Mouse (Mus musculus): Measurements from ENCODE around the gene Bhlhe40. TPM values are rescaled to one million over a fixed set of nuclear protein-coding genes. Genes with fewer than 3 reads are reported as not detected.

The Bhlhe40 gene
- total and polyA plus RNA-seq, 3 experiments, result 15.9 to 21.6 TPM; not detected in 1

DNA sequence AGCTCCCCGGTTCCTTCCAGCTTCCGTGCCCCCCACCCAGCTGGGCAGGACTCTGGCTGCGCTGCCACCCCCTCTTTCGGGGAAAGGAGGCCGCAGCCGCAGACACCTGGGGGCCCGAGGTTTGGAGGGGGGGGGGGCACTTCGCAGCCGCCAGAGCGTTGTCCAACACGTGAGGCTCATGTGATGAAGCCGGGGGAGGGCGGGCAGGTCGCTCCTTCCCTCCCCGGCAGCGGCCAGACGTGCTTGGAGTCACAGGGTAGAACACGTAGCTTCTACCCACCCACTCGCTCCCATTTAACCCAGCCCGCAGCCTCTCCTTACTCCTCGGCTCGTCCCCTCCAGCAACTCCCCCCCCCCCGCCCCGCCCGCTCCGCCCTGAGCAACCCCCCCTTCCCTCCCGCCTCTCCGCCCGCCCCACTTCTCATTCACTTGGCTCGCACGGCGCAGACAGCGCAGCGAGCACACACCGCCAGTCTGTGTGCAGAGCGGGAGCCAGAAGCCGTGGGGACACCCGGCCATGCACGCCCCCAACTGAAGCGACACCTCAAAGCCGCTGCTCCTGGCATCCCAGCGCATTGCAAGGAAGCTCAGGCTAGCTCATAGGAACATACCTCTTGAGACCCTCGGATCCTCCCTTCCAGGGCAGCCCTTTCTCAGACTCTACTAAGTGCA is at the start of gene Bhlhe40 (continued):
- peak; percentile 99 for TF ChIP-seq BHLHE40 (IDR thresholded peaks at IDR 0.05; ENCODE audit: borderline replicate concordance, low read depth, low read length)
- TF ChIP-seq E2F4 (IDR thresholded peaks at IDR 0.05; ENCODE audit: borderline replicate concordance, low read depth, low read length), result no peak
- no peak for TF ChIP-seq ZKSCAN1 (IDR thresholded peaks at IDR 0.05; ENCODE audit: low read depth, low read length)
- no peak for TF ChIP-seq CTCF (IDR thresholded peaks at IDR 0.05 in 2 of 3, conservative IDR thresholded peaks at IDR 0.05 in 1 of 3; ENCODE audit: control insufficient read depth in 1 of 3, insufficient read depth in 1 of 3, low read depth in 2 of 3, low read length in 3 of 3, poor library complexity in 1 of 3, severe bottlenecking in 1 of 3)

DNA sequence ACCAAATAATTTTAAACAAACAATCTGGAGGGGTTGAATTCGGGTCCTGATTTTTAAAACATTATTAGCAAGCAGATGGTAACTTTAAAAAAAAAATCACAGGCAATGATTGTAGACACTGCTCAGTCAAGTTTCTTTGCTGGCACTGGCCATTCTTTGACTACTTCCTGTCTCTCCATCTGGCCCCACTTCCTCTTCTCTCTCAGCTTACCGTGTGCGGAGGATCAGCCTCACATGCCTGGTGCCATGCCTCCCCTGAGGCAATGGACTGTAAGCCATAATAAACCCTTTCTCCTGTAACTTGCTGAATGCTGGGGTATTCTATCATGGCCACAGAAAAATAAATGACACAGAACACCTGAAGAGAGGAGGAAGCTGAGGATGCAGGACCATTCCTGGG is 48.8 kb upstream of the Bhlhe40 start:
- DNase-seq (ENCODE audit: low read depth, low spot score), result peak; percentile 30
- Histone ChIP-seq H3K4me1 (ENCODE audit: control insufficient read depth in 1 of 2, insufficient read depth in 2 of 2, low read length in 2 of 2) (peaks cover 0 to 8% of the 10 kb centered on the region in 2 experiments; a peak in 2 of 4 replicates), H3K36me3 (ENCODE audit: control insufficient read depth in 1 of 2, insufficient read depth in 2 of 2, low read length in 2 of 2) (peaks cover 0 to 7% of the 10 kb centered on the region in 2 experiments; a peak in 2 of 4 replicates), H3K27ac (ENCODE audit: control insufficient read depth, low read depth, low read length) (no peak overlapping the region), H3K27me3 (ENCODE audit: control insufficient read depth in 1 of 2, insufficient read depth in 2 of 2, low read length in 2 of 2) (0 out of 4 replicates have a peak, but pooled peaks cover 0 to 1% of the 10 kb centered on the region in 2 experiments), H3K4me3 (ENCODE audit: control insufficient read depth in 1 of 2, insufficient read depth in 1 of 2, low read depth in 2 of 2, low read length in 2 of 2) (no peak overlapping the region), H3K9me3 (replicated peaks; ENCODE audit: insufficient read depth, low read length) (no peaks in the 10 kb centered on the region), H3K79me2 (ENCODE audit: control insufficient read depth, insufficient read depth, low read length, poor library complexity) (no peaks in the 10 kb centered on the region), H3K9ac (ENCODE audit: control insufficient read depth, low read depth, low read length, poor library complexity, severe bottlenecking) (no peak overlapping the region)
- TF ChIP-seq CHD2 (IDR thresholded peaks at IDR 0.05; ENCODE audit: low read length) (no peak), MAX (IDR thresholded peaks at IDR 0.05; ENCODE audit: low read length) (no peak), NELFE (IDR thresholded peaks at IDR 0.05; ENCODE audit: low read depth, low read length) (no peak), KAT2A (conservative IDR thresholded peaks at IDR 0.05; ENCODE audit: low read depth, low read length) (no peak), TBP (IDR thresholded peaks at IDR 0.05; ENCODE audit: low read depth, low read length) (no peak), MYC (IDR thresholded peaks at IDR 0.05; ENCODE audit: low read depth, low read length) (0 out of 2 replicates have a peak, but pooled peaks have one; percentile 20), MAFK (IDR thresholded peaks at IDR 0.05; ENCODE audit: borderline replicate concordance, low read depth, low read length) (no peak), ZKSCAN1 (IDR thresholded peaks at IDR 0.05; ENCODE audit: low read depth, low read length) (no peak)

- Histone ChIP-seq H3K4me3 (ENCODE audit: control insufficient read depth in 1 of 2, insufficient read depth in 1 of 2, low read depth in 2 of 2, low read length in 2 of 2) (no peak overlapping the region), H3K27ac (ENCODE audit: control insufficient read depth, low read depth, low read length) (no peak overlapping the region), H3K9ac (ENCODE audit: control insufficient read depth, low read depth, low read length, poor library complexity, severe bottlenecking) (no peak overlapping the region), H3K4me1 (ENCODE audit: control insufficient read depth in 1 of 2, insufficient read depth in 2 of 2, low read length in 2 of 2) (no peaks in the 10 kb centered on the region), H3K79me2 (ENCODE audit: control insufficient read depth, insufficient read depth, low read length, poor library complexity) (no peaks in the 10 kb centered on the region), H3K9me3 (replicated peaks; ENCODE audit: insufficient read depth, low read length) (no peaks in the 10 kb centered on the region), H3K27me3 (ENCODE audit: control insufficient read depth in 1 of 2, insufficient read depth in 2 of 2, low read length in 2 of 2) (peaks cover 0 to 4% of the 10 kb centered on the region in 2 experiments; a peak in 2 of 4 replicates), H3K36me3 (ENCODE audit: control insufficient read depth in 1 of 2, insufficient read depth in 2 of 2, low read length in 2 of 2) (no peaks in the 10 kb centered on the region)
- TF ChIP-seq GABPA (IDR thresholded peaks at IDR 0.05; ENCODE audit: low read depth, low read length) (no peak), SMC3 (IDR thresholded peaks at IDR 0.05; ENCODE audit: low read depth, low read length) (no peak), TCF12 (IDR thresholded peaks at IDR 0.05; ENCODE audit: low read depth, low read length) (no peak), MXI1 (IDR thresholded peaks at IDR 0.05; ENCODE audit: low read depth, low read length) (no peak), CHD1 (IDR thresholded peaks at IDR 0.05; ENCODE audit: low read depth, low read length) (no peak), MAZ (IDR thresholded peaks at IDR 0.05; ENCODE audit: low read depth, low read length) (no peak), RAD21 (IDR thresholded peaks at IDR 0.05; ENCODE audit: low read depth, low read length) (no peak), POLR2AphosphoS5 (IDR thresholded peaks at IDR 0.05; ENCODE audit: borderline replicate concordance, low read depth, low read length) (no peak), MEF2A (IDR thresholded peaks at IDR 0.05; ENCODE audit: extremely low read depth, insufficient replicate concordance, low read depth, low read length, poor library complexity, severe bottlenecking) (no peak), MYC (IDR thresholded peaks at IDR 0.05; ENCODE audit: low read depth, low read length) (no peak), CHD2 (IDR thresholded peaks at IDR 0.05; ENCODE audit: low read length) (no peak), GATA1 (IDR thresholded peaks at IDR 0.05; ENCODE audit: low read depth, low read length) (no peak)
- DNase-seq (ENCODE audit: low read depth, low spot score), result no peak
These were observed 42.4 kb upstream of the Bhlhe40 start for GRCm38 (mm10) chr6:108618025-108618424.
